Mouse (Mus musculus): ENCODE data around the gene Slc22a4.

Gene Slc22a4

DNA sequence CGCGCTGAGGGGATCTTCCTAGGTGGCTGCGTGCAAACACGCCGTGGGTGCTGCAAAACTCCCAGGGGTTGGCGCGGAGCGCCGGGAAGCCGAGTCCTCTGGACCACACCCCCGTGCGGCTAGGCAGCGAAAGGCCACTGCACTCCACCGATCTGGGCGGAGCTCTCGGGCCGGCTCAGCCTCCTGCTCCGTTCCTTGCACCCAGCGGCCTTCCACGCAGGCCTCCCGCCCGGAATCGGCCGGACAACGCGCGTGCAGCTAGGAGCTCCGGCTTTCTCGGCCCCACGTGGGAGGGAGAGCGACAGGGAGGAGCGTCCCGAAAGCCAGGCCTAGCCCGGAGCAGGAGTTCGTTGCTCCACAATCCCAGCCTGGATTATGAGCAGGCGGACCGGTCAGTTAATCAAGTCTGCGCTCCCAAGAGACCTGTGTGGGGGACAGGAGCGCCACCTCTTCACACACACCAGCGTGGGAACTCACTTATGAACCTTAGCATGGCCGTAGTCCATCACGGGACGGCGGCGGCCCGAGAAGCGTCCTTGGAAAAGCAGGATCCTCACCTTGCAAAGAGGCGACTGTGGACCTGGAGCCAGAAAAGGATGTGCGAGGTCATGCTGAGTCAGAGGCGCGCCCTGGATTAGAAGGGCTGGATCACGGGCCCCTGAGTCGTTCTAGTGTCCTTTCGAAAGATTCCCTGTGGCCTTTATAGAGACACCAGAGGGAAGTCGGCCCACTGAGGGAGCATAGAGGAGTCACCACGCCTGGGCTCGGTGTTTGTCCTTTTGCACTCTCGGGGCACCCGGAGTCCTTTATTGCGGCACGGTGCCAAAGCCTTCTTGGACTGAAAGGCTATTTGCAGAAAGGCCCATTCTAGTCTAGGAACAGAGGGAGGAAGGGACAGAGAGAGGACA, at the start of gene Slc22a4:
Slc22a4 (minus strand) TSS at position 47 of the 908 bp plus-strand sequence.
- peak; percentile 86 for DNase-seq (ENCODE audit: low spot score)

DNA sequence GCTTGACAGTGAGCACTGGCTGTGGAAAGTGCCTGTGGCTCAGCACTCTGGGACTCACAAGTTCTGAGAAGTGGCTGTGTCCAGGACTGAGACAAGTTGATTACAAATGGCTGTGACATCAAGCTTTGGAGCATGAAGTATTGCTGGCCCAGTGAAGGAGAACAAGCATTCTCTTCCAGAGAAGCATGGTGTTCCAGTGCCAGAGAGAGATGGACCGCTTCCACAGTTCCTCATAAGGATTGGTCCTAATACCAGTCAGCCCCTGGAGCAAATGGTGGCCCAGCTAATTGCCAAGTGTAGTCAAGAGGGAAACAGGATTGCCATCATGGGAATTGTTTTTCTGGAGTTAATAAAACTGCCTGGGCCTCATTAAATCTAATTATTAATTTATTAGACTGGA, 48.2 kb upstream of the Slc22a4 start:
- DNase-seq (ENCODE audit: low spot score) = no peak

DNA sequence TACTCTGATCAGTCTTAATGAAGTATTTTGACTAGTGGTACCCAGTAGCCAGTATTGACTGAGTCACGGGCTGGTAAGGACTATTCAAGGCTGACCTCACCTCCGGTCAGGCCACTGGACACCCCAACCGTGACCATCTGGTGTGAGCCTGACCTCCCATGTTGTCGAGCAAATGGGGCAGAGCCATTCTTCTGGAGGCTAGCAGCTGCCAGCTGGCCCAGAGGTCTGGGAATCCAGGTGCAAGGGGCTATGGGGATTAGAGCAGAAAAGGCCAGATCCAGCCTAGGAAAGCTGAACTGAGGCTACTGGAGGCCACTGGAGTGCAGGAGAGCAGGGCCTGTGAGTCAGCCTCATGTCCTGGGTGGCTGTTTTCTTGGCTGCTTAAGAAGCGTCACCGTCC, 47.5 kb upstream of the Slc22a4 start:
- no peak for DNase-seq (ENCODE audit: low spot score)

- no peak for DNase-seq (ENCODE audit: low spot score)
Measured at GRCm38 (mm10) chr11:54073291-54073690, 45.4 kb upstream of the Slc22a4 start.

DNA sequence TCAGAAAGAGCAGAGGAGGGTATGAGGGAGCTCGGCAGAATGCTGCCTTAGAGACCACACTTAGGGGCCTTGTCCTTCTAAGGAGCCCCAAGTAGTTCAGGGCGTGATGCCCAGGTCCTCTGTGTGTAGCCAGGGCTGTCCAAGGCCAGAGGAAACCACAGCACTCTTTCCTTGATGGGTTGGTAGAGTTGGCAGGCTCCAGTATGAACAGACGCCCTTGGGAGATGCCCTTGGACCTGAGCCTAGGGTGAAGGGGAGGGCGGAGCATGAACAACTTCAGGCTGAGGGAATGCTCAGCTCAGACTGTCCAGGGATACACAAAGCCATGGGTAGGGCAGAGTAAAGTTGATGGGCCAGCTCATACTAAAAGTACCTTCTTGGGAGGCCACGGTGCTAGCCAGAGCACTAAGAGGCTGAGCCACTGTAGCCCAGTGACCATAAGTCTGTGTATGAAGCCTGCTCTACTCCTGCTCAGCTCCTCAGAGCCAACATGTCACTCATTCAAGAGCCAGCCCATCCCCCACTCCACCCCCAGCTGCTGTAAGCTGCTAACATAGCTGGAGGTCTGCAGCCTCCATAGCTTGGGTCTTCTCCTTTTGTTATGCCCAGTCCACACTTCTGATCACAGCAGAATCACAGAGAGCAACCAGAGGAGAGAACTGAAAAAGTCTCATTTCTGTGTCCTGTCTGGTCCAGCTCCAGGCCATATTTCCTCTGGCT, 44.0 kb upstream of the Slc22a4 start:
- no peak for DNase-seq (ENCODE audit: low spot score)

DNA sequence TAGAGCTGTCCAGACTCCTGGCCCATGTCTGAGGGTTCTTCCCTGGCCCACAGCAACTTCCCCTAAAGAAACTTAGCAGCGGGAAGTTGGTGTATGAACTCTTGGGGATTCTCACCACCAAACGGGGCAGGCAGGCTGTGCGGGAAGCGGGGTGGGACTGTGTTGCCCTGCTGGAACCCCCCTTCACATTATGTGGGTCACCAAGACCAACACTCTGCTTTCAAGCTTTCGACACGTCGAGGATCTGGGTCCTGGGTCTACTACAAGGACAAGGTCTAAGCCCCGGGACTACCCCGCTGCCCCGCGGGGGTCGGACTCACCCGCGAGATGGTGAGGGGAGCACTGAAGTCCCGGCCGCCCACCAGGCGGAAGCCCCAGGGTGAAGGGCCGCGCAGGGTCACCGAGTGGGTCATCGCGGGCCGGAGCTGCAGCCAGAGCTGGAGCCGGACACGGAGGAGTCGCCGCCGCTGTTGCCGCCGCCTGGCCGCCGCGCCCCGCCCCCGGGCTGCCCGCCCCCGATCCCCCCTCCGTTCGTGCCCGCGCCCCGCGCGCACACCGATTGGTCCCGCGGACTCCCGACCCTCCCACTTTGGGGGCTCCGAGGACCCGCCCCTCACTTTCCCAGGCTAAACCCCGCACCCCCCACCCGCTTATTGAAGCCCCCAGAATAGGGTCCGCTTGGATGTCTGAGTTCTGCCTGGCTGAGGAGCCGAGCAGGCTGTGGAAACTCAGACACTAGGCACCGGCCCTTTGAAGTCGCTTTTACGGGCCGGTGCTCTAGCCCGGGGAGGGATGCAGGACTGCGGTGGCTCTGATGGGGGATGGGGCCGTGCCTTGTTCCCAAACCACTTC, 40.9 kb upstream of the Slc22a4 start, which contains the start of gene Pdlim4:
Pdlim4 (minus strand) TSS at position 495 of the 852 bp plus-strand sequence.
- DNase-seq (ENCODE audit: low spot score) = peak; percentile 66

DNA sequence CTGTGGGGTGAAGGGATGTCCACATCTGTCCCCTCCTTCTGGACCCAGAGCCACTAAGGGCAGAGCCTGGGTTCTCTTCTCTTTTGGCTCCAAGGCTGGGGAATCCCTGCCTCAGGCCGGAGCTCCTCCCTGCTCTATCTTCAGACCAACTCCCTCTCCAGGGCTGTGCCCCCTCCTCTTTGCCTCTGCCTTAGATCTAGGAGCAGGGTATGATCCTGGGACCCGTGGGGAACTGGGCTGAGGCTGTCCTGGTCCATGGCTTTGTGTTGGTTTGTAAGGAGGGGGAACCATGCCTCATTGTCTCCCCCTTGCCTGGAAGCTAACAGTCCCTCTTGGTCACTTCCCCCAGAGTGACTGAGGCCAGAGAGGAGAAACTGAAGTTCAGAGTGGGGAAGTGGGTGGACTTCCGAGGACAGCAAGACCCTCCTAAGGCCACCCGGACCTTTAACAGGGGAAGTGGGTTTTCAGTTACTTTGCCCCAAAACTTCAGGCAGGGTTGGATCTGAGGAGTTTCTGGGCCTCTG, 40.2 kb upstream of the Slc22a4 start:
- DNase-seq (ENCODE audit: low spot score) = no peak

GRCm38 (mm10) chr11:54067318-54067995, 39.6 kb upstream of the Slc22a4 start:
- DNase-seq (ENCODE audit: low spot score) = peak; percentile 80

DNA sequence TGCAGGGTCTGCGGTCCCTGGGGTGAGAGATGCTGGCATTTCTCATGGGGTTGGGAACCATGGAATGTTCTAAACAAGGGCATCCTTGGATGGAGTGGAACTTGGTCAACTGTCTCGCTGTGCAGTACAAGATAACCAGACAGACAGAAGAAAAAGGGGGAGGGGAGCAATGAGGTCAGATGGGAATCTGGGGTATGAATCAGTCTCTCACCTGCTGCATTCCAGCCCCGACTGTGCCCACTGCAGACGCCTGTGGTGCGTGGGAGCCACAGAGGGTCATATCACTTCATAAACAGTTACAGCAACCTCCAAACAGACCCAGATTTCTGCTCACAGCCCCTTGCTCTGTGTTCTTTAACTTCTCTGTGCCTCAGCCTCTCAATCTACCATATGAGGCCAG, 38.5 kb upstream of the Slc22a4 start:
- no peak for DNase-seq (ENCODE audit: low spot score)

- DNase-seq (ENCODE audit: low spot score) = no peak
Measured at GRCm38 (mm10) chr11:54065915-54066178, 38.0 kb upstream of the Slc22a4 start.

DNA sequence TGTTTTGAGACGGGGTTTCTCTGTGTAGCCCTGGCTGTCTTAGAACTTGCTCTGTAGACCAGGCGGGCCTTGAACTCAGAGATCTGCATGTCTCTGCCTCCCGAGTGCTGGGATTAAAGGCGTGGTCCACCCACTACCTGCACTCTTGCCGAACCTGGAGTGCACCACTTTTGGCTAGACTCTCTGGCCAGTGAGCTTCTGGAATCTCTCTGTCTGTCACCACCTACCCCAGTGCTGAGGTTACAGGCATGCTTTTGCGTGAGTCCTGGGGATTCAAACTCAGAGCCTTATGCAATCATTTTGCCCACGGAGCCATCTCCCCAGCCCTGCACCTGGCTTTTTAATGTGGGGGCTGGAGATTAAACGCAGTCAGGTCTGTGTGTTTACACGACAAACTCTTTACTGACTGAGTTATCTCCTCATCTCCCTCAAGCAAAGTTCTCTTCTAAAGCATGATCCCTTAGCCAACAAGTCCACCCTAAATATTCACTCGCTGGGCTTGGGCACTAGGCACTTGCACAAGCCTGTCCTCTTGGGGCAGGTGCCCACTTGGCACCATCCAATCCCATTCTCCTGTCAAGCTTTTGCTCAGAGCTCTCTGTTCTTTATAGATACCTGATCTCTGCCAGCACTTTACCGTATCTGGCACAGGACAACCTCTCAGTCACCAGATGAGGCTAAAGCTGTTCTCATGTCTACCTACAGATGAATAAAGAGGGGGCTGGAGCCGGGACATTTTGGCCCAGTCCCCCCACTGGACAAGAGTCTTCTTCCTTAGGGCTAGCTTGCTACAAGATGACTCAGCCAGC, 37.4 kb upstream of the Slc22a4 start:
- DNase-seq (ENCODE audit: low spot score) = no peak

DNA sequence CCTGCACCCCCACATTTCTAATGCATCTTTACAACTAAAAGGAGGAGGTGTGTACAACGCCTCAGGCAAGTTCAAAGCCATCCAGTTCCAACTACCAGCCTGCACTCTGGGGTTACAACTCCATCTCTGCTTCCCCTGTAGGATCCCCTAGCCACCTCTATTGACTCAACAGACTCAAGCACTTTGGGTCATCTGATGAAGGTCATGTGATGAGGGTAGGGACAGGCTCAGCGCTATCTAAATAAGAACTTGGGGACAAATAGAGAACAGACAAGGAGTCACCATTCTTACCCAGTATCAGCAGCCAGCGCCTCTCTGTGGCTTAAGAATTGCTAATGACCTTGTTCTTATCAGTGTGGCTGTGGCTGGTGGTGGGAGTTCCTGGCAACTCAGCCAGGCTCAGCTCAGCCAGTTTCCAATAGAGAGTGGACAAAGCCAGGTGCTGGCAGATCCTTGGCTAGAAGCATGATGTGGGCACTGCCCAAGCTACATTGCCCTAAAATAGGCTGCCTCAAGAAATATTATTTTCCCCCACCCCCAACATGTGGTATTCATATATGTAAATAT, 36.6 kb upstream of the Slc22a4 start:
- no peak for DNase-seq (ENCODE audit: low spot score)

GRCm38 (mm10) chr11:54063472-54063775, 35.5 kb upstream of the Slc22a4 start:
- DNase-seq (ENCODE audit: low spot score) = no peak

- no peak for DNase-seq (ENCODE audit: low spot score)
Measured at GRCm38 (mm10) chr11:54062753-54063471, 35.0 kb upstream of the Slc22a4 start.

- no peak for DNase-seq (ENCODE audit: low spot score)
Measured at GRCm38 (mm10) chr11:54062086-54062752, 34.3 kb upstream of the Slc22a4 start.

GRCm38 (mm10) chr11:54060316-54060715, 32.4 kb upstream of the Slc22a4 start:
- DNase-seq (ENCODE audit: low spot score) = peak; percentile 70

GRCm38 (mm10) chr11:54059526-54059925, 31.6 kb upstream of the Slc22a4 start:
- no peak for DNase-seq (ENCODE audit: low spot score)

DNA sequence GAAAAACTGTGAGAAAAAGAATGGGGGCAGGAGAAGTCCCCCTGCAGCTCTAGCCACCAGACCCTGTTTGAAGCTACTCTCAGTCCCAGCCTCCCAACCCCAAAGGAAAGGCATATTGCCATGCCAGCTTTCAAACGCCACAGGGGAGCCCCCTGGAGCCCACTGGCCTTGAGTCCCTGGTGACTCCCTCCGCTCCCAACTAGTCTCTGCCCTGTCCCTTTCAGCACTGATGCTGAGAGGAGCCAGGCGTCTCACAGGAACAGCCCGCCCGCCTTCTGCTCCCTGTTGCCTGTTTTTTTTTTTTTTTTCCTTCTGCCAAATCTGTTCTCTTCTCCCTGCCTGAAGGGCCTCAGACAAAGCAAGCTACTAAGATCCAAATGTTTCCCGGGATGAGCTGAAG, 30.8 kb upstream of the Slc22a4 start:
- DNase-seq (ENCODE audit: low spot score) = peak; percentile 41

DNA sequence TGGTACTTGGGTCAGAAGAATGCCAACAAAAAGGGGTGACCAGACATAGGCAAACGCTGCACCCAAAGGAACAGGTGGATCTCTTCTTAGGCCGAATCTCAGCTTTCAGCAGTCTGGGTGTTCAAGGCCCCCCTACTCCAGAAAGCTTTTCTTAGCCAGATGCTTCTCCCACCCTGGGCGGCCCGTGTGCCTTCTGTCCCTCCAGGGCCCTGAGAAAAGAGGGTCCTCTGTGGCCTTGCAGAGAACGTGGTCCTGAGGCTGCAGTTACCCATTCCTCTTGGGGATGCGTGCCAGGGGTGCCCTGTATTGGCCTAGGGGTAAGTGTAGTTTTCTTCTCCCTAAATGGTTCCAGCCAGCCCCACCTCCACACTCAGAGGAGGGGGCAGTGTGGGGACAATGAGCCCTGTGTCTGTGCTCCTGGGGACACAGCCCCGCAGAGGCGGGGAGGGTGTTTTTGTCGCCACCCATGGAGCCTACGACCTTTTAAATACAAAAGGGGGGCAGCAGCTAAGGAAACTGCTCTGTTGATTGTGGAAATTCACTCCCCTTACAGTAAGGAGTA, 30.2 kb upstream of the Slc22a4 start:
- no peak for DNase-seq (ENCODE audit: low spot score)

Measured in embryo, embryonic 10 days (tissue).